Mouse (Mus musculus) MN1 (cell line): Measurements from ENCODE around the gene Tfap2e.

Source experiments
- DNase-seq: peaks from one replicate; pipeline ENCODE4 v3.0.0-alpha.2; 2016; ENCODE audit warnings: low spot score

Tfap2e gene

DNA sequence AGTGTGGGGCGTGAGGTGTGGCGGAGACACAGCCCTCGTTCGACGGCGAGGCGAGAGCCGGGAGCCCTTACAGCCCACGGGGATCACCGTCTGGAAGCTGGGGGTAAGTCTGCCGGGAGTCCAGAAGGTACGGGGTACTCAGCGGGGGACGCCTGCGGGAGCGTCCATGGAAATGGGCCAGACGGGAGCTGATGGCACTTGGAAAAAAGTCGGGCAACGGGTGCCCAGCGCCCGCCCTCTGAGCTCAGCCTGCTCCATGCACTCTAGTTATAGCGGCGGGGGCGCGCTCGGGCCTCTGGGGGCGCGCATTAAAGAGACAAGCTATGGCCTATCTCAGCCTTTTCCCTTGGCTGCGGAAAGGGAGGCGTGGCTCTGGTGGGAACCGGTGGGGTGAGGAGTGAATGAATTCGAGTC, at the start of gene Tfap2e:
Gene Tfap2e, minus strand, starts transcription at position 240 of the 414 bp plus-strand sequence.
- no peak for DNase-seq

DNA sequence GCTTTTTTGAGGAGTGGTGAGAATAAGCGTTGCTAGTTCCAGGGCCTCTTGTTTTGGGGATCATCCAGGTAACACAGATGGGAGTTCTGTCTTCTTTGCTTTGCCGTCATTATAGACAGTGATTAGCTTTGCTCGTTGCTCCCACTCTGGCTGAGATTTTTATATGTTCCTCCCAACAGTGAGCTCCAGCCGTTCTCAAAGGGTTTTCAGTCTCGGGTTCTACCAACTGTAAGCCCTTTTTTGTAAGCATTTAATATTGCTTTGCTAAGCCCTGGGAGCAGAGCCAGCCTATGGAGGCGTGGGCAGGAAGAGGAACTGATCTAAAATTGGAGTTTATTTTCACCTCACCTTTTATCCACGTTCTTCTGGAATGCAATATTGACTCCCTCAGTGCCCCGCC, 47.0 kb upstream of the Tfap2e start:
- no peak for DNase-seq

DNA sequence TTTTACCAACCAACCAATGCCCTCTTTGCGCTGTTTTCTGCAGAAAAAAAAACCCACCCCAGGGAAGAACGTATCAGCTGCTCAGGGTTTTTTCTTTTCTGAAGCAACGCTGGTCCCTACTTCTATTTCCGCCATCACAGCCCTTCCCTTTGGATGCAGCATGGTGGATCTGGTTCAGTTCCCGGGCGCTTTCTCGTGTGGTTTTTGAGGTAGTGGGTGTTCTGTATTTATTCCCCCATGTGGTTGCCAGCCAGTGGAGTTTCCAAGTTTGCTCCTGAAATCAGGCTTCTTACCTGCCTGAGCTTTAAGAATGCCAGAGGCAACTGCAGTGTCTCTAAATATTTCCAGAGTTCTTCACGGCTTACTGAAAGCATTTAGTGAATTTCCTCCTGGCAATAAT, 46.5 kb upstream of the Tfap2e start:
- DNase-seq: no peak

DNA sequence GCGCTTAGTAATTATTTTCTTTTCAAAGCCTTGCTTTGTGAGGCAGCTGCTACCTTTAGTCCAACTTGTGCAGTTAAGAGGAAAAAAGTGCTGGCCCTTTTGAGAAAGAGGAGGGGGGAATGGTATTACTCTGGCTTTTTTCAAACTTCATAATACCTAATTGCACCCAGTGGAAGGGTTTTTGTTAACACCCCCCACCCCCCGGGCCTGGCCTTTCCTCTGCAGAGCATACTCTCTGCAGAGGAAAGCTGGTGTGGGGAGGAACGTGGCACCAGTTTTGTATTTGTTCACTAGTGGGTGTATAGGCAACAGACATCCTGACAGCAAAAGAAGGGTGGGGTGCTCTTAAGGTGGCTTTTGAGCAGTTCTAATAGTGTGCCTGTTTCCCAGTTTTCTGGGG, 45.8 kb upstream of the Tfap2e start:
- no peak for DNase-seq

DNA sequence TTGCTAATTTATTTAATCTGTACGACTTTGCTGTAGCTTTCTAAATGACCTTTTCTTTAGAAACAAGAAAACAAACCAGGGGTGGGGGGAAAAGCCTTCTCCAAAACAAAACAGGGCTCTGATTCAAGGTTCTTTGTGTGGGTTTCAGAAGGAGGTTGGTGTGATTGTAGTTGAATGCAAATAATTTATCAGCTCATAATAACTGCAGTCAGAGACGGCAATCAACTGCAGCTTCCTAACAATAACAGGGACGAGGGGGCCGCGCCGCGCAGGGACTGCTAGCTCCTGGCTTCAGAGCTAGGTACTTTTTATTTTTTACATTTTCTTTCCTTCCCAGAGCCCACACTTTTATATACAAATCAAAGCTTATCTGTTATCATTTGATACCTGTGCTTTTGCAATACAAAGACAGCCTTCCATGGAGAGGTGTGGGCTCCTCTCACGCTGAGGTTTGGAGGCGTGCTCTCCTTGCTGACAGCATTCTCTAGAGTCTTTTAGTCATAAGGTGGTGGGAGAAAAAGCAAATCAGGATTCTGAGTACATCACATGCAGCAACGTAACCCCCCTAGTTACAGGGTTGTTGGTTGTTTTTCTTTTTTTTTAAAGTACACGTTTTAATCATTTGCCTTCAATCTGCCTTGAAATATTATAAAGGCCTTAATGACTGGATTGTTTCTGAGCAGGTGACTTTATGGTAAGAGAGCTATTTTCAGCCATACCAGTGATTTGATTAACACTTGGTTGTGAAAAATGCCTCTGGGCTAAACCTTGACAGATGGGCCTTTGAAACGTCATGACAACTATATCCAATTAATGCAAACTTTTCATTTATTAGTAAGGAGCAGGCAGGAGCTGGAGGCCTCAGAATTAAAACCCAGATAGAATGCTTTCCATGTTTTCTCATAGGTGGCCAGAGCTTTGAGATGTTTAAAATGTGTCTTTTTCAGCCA, 44.1 kb upstream of the Tfap2e start:
- no peak for DNase-seq

DNA sequence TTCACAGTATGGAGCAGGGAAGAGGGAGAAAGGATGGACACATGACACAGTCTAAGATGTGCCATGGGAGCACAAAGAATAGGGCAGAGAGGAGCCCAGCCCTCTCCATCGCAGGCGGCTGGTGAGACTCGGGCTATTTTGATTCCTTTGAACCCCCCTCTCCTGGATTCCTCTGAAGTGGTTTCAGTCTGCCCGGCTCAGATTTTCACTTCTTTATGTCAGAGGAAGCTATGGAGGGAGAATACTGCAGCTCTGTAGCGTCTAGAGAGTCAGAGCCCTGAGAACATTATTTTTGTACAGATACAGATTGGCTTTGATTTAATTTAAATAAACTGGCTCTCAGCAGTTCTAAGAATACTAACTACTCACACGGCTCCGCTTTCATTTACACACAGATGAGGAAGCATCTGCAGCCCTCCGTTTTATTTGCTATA, 43.1 kb upstream of the Tfap2e start:
- DNase-seq: no peak

DNA sequence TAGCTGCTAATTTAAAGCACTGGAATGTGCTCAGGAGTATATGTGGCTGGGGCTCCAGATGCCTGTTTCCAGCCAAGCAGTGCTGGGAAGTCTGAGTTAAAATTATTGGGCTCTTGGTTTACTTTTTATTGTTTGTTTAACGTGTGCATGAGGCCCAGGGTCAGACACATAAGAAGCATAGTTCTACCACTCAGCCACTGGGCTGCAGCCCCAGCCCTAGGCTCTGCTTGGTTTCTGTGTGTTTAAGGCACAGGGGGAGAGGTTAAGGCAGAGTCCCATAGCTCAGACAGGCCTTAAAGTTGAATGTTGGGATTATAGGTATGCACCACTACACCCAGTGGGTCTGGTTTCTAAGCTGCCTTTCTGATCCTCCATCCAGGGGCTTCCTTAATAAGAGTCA, 39.1 kb upstream of the Tfap2e start:
- DNase-seq: no peak

DNA sequence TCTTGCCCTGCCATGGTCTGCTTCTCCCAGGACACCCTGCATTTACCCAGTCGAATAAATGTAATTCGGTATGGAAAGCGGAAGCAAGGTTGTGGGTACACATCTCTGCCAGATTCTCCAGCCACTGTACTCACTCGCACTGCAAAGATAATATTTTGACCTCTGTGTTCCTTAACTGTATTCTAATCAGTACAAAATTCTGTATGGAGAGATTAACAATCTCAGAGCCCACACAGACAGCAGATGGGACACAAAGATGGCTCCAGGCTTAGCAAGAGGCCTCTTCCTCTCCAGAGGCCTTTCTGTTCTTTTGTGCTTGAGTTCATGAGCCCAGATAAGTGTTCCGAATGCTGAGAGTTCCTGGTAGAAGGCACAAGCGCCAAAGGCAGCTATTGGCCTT, 37.8 kb upstream of the Tfap2e start:
- no peak for DNase-seq

DNA sequence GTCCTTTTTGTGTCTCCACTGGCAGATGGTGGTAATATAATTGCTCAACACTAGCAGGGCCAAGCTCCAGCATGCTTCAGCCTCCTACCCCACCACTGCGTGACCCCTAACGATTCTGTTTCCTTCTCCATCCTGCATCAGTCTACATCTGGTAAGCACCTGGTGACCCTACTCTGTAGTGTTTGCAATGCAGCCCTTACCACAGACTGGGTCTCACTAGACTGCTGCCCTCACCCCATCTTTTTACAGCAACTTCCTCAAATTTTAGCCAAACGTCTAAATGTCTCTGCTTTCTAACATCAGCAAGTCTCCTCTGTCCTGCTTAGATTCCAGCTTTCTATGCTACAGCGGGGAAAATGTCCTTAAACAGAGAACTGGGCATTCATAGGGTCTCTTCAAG, 34.8 kb upstream of the Tfap2e start:
- DNase-seq: no peak

DNA sequence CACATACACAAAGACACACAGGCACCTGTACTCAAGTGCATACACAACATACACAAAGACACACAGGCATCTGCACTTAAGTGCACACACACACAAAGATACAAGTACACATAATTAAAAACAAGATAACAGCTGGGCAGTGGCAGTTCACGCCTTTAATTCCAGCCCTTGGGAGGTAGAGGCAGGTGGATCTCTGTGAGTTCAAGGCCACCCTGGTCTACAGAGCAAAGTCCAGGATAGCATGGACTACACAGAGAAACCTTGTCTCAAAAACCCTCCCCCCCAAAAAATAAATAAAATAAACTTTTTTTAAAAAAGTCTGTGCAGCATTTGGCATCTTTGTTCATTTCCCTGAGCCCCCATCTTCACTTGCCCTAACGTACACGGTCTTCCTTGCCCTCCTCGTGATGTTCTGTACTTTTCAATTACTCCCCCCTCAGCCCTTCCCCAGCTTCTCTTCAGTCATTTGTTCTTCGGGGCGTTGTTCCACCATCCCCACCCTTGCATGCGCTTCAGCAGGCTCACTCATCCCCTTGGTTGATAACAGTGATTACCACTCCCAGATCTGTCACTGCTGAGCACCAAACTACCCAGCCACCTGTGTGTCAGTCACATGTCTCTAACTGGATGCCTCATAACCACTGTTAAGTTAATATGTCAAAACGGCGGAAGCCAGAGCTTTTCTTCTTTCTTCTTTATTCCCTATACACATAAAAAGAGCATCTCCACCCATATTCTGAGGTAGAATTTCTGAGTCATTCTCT, 33.9 kb upstream of the Tfap2e start:
- DNase-seq: no peak

DNA sequence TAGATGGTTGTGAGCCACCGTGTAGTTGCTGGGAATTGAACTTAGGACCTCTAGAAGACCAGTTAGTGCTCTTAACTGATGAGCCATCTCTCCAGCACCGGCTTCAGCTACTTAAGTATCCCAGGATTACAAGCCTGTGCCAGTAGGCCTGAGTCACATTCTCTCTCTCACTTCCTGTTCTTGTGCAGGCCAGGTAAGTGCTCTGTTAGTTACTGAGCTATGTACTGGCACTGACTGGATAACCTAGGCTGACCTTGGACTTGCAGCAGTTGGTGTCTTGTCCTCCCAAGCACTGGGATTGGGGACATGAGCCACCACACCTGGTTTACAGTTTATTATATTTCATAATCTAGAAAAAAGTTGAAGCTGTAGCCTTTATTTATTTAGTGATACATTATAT, 27.4 kb upstream of the Tfap2e start:
- no peak for DNase-seq

DNA sequence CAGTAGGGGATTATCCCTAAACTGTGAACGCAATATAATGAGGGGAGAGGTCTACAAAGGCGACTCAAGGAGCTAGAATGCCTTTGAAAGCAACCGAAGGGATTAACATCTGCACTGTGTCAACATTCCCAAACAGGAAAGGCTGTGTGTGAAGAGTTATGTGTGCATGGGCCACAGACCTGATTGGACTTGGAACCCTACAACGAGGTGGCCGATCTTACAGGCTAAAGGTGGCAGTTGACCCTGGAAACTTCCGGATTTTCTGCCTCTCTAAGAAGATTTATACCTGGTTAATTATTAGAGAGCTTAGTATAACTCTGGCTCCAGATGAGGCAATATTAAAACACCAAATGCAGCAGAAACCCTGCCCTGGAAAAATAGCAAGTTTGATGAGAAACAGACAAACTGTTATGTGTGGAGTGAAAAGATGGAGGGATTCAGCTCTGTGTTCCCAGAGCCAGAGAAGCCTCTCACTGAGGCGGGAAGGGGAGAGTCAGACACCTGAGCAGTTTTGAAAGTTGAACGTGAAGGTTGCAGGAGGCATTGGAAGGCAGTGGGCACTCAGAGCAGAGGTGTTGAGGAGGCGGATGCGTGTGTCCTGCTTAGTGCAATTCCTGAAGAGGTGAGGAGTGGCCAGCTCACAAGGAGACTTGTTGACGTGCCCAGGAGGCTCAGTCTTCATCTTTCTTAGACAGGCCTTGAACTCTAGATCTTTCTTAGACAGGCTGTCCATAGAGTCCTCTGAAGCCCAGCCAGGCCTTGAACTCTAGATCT, 26.7 kb upstream of the Tfap2e start:
- DNase-seq: no peak

DNA sequence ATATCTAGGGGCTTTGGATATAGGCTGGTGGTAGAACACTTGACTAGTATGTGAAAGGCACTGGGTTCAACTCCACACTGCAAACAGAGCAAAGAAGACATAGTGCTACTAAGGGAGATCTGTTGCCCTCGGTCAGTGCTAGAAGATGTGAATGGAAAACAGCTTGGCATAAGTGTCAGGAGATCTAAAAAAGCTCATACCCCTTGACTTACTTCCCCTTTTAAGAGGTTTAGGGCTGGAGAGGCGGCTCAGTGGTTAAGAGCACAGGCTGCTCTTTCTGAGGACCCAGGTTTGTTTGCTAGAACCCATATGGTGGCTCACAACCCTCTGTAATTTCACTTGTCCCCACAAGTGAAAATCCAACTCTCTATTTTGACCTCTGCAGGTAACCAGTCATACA, 23.4 kb upstream of the Tfap2e start:
- DNase-seq: no peak

DNA sequence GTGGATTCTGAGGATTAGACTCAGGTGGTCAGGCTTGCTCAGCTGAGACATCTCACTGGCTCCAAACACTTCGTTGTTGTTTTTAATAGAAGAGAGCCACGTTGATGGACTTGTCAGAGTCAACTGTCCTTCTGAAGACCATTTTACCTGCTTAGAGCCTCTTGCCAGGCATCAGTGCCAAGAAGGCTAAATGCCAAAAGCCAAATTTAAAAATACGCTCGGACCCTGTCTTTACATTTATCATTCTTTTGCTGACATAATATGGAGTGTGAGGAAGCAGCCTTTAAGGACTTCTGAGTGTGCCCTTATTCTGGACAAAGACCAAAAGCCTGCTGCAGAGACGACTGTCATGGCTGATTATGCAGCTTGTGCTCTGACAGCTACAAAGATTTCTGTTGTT, 22.3 kb upstream of the Tfap2e start:
- no peak for DNase-seq

DNA sequence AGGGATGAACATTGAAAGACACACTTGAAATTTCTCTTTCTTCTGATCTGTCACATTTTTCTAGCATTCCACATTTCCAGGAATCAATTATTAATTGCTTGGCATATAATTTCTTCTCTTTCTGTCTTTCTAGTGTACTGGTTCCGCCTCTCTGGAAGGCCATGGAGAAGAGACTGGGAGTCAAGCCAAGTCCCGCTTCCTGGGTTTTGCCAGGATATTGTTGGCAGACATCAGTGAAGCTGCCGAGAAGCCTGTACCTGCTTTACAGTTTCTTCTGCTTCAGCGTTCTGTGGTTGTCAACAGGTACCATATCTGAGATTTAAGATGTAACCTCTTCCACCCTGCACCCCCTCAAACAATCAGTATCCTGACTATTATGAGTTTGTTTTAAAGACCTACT, 20.7 kb upstream of the Tfap2e start:
- peak; percentile 49 for DNase-seq

DNA sequence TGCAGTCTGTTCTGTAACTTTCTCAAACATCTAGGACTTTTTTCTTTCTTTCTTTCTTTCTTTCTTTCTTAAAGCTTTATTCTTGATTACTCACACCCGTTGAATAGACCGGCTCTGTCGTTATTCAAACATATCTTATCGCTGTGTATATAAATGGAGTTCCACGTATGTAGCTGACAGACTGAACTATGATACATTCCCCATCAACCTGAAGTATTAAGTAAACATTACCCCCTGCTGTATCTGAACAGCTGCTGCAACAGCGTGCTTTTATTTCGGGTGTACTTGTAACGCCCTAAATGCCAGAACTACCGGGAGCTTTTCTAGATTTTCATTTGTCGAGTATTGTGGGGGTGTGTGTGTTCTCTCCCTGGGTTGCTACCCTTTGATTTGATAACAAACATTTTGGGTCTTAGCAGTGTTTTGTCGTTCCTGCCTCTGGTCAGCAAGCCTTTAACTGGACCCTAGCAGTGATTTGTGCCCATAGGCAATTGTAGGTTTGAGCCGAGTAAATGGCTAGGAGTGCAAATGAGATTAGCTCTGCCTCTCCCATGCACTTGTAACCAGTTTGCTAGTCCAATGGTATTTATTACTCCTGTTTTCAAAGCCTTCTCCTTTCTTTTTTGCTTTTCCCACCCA, 18.8 kb upstream of the Tfap2e start:
- no peak for DNase-seq

DNA sequence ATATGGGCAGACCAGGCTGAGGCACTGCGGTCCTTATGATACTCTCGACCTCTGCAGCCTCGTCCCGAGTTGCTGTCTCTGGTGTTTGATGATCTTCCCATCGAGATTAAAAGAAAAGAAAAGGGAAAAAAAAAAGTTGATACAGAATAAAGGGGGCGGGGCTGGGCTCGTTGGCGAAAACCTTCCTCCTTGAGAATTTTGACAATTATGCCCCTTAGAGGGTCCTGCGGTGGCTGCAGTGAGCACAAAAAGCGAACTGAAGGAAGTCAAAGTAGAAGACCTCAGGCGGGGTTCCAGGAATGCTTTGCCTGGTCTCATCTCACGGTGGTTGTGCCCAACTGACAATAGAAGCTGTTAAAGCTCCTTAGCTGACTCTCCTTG, 18.2 kb upstream of the Tfap2e start:
- no peak for DNase-seq

DNA sequence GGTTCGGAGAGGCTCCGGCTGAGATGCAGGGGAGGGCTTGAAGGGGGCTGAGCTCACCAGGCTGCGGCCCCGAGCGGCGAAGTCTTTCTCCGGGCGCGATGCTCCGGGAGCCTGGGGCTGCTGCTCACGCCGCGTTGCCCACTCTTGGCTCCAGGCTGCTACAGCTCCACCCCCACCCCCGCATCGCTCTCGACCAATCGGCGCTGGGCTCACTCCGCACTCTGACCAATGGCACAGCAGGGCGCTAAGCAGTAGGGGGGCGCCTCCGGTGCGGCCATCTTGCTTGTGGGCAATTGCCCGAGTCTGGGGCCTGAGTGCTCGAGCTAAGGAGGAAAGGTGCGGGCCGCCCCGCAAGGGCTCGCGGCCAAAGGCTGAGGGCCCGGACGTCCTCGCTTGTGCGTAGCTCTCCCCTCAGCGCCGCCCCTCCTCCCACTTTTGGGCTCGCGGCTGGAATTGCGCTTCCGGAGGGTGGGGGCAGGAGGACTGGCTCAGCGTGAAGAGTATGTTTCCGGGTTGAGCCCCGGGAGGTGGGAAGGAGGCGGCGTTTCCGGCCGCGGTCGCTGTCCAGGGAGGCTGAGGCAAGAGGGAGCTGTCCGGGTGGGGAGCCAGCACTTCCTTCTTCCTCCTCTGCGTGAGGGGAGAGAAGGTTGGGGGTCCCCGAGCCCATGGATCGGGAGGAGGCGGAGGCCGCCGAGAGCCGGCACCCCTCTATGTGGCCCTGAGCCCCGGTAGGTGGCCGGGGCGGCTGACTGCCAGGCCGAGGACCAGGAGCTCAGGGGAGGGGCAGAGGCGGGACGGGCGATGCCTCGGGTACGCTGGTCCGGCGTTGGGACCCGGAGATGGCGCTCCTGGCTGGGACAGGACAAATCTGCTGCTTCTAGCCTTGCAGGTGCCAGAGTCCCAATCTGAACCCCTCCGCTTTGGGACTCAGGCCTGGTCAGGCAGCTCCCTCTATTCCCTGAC, 17.5 kb upstream of the Tfap2e start, which contains the start of the genes Ncdn and AU040320:
Gene Ncdn, minus strand, starts transcription at position 171 of the 963 bp plus-strand sequence.
Gene AU040320, plus strand, starts transcription at position 277 of the 963 bp plus-strand sequence.
- peak; percentile 95 for DNase-seq

DNA sequence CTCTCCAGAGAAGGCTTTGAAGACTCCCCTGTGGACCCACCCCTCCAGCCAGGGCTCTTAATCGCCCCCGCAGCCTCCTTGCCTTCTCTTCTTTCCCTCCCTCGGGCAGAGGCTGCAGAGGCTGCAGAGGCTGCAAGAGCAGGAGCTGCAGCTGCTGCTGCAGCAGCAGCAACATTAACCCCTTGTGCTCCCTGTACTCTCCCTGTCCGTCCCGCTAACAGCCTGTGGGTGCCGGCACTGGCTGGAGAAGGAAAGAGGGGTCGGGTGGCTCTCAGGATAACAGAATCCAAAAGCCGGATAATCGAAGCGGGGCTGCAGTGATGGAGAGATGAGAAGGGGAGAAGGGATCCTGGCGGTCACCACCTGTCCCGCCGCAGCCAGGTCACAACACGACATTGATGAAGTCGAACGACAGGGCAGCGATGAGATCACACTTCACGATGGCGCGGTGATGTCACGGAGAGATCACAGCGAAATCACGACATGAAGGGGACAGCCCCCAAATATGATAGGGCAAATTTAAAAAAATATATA, 16.6 kb upstream of the Tfap2e start:
- peak; percentile 63 for DNase-seq

DNA sequence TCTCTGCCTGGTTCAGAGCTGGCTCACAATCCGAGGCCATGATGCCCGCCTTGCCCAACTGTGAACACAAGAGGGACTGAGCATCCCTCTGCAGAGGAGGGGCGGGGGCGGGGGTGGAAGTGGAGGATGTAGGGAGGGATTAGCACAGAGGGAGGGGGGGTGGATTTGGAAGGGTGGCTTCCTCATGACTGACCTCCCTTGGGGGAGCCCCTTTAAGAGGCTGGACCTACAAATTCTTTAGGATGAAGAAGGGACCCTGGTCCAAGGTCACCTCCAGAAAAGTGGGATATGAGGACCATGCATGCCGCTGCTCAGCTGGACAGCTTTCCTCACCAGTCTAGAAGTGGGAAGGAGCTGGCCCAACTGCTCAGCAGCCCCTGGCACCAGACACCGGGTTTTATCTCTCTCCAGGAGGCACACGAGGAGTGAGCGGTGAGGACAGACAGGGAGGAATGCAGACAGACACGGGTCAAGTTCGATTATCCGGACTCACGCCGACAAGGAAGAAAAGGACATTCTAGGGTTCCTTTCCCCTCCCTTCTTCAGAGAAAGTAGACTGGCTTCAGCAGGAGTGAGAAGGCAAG, 16.1 kb upstream of the Tfap2e start:
- DNase-seq: peak; percentile 37
